Mouse (Mus musculus) midbrain, postnatal 0 days (tissue): ENCODE data around the gene Mss51. TPM values are rescaled to one million over a fixed set of nuclear protein-coding genes. Genes with fewer than 3 reads are reported as not detected.
A peak's percentile ranks its signal among the peaks of the same experiment; 100 is the strongest.

Experiments used
- ATAC-seq: fragments of 200-750 bp; cut with Nextera tagmentation; 2 replicates; pipeline ENCODE4 v1.8.0; 2017; ENCODE audit warnings: moderate number of reproducible peaks, mild to moderate bottlenecking, moderate TSS enrichment, moderate library complexity; ENCODE audit not compliant: low FRiP score
- DNase-seq: peaks from one replicate; pipeline ENCODE4 v3.0.0-alpha.2; 2015; ENCODE audit warnings: low spot score
- H3K27ac ChIP-seq: fragments of 300-500 bp; sonication (generic); 2 replicates; pipeline ENCODE4 v1.5.1; 2014; ENCODE audit warnings: low read depth, mild to moderate bottlenecking, low read length, mixed read lengths
- H3K27me3 ChIP-seq: fragments of 300-500 bp; sonication (generic); 2 replicates; pipeline ENCODE4 v1.6.1; 2014; ENCODE audit warnings: low read length, control low read depth, mixed read lengths; ENCODE audit not compliant: insufficient read depth
- H3K36me3 ChIP-seq: fragments of 300-500 bp; sonication (generic); 2 replicates; pipeline ENCODE4 v1.6.1; 2014; ENCODE audit warnings: low read length, control low read depth, mixed read lengths; ENCODE audit not compliant: insufficient read depth
- H3K4me1 ChIP-seq: fragments of 300-500 bp; sonication (generic); 2 replicates; pipeline ENCODE4 v1.6.1; 2014; ENCODE audit warnings: mild to moderate bottlenecking, control low read depth, antibody characterized with exemption, low read length, mixed read lengths; ENCODE audit not compliant: insufficient read depth
- H3K4me2 ChIP-seq: fragments of 300-500 bp; sonication (generic); 2 replicates; pipeline ENCODE4 v1.6.1; 2014; ENCODE audit warnings: low read depth, mild to moderate bottlenecking, low read length, mixed read lengths; ENCODE audit not compliant: poor library complexity, severe bottlenecking
- H3K4me3 ChIP-seq: fragments of 300-500 bp; sonication (generic); 2 replicates; pipeline ENCODE4 v1.5.1; 2014; ENCODE audit warnings: low read depth, mild to moderate bottlenecking, low read length, moderate library complexity
- H3K9ac ChIP-seq: fragments of 300-500 bp; sonication (generic); replicated peaks from 2 replicates; pipeline ENCODE4 v1.6.1; 2014; ENCODE audit warnings: mild to moderate bottlenecking, low read length, moderate library complexity, mixed read lengths; ENCODE audit not compliant: poor library complexity, severe bottlenecking
- H3K9me3 ChIP-seq: fragments of 300-500 bp; sonication (generic); 2 replicates; pipeline ENCODE4 v1.6.1; 2016; ENCODE audit warnings: low read length, control low read depth
- CTCF ChIP-seq: IDR thresholded peaks from 2 replicates; pipeline ENCODE4 v1.5.1; 2016; ENCODE audit warnings: antibody characterized with exemption, mild to moderate bottlenecking
- WGBS: fragments of 180-500 bp; shearing (Covaris S2); extraction: QIAGEN DNeasy Blood & Tissue Kit; methylation state at CpG from one replicate; pipeline ENCODE4 v1.1.7; 2014; 5-methylcytosine and 5-hydroxymethylcytosine counted together
- polyA plus RNA-seq: library from polyadenylated mRNA; unstranded; fragments of >200 nt; fragmentation: Nextera tagmentation; extraction: Ambion mirVana; gene quantifications from 2 replicates; pipeline ENCODE4 v1.2.1, GENCODE M21; 2015
- total RNA-seq: library from RNA; depleted of rRNA; stranded (reverse); fragments of >200 nt; gene quantifications from 2 replicates; pipeline ENCODE4 v1.2.3, GENCODE M21; 2014

Mss51 gene
- total and polyA plus RNA-seq, 2 experiments from 2014 or later: 0.11 TPM

DNA sequence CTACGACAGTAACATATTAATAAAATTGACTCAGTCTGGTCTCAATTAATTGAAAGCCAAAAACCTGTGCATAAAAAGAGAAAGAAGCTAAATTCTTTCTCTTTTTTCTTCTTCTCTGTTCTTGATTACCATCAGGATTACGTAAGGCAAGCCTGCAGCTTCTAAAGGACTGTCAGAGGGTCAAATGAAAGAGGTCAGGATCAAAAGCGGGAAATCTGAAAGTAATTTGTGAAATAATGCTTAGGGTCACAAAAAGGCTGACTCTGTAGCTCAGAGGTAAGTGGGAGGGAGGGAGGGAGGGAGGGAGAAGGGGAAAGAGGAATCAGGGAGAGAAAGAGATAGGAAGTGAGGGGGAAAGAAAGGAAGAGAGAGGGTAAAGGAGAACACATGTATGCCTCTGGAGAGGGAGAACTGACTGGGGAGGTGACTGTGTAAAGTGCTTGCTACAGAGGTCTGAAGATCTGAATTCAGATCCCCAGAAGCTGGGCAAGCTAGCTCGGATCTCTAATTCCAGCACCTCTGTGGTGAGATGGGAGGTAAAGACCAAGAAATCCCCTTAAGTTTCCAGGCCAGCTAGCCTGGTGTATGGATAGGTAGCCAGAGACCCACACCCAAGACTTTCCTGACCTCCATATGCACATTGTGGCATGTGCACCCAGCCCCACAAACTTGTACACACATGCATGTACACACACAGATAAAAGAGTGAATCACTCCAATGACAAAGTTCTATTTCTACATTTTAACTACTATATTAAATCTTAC lies 19.3 kb downstream of the Mss51 start:
- no peak overlapping the region for H3K9ac ChIP-seq
- ATAC-seq (no peak), DNase-seq (no peak)
- no peaks in the 10 kb centered on the region for H3K9me3 ChIP-seq
- H3K27ac ChIP-seq: no peak overlapping the region
- H3K4me3 ChIP-seq: no peak overlapping the region
- no peaks in the 10 kb centered on the region for H3K36me3 ChIP-seq
- TF ChIP-seq CTCF: no peak
- 48% methylated on average over 4 of the region's 4 CpGs for WGBS
- no peaks in the 10 kb centered on the region for H3K27me3 ChIP-seq
- H3K4me2 ChIP-seq: no peak overlapping the region
- peaks cover 3% of the 10 kb centered on the region; the same call in 1 of the 2 replicates for H3K4me1 ChIP-seq

DNA sequence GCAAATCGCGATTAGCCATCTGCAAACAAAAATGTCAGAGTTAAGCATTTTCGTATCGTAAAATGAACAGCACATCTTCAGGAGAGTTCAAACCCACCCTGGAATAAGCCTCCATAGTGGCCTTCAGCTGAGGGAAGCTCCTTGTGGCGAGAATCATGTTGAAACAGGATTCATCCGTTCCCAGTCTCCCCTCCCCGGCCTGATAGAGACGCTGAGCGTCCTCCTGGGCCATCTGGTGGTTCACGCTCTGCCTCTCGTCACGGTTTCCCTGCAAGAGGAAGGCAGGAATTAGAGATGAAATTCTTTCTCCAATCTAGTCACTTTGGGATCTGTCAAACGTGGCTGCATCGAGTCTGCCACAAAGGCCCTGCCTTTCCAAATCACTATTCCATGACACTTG lies 36.5 kb downstream of the Mss51 start:
- no peak for TF ChIP-seq CTCF

DNA sequence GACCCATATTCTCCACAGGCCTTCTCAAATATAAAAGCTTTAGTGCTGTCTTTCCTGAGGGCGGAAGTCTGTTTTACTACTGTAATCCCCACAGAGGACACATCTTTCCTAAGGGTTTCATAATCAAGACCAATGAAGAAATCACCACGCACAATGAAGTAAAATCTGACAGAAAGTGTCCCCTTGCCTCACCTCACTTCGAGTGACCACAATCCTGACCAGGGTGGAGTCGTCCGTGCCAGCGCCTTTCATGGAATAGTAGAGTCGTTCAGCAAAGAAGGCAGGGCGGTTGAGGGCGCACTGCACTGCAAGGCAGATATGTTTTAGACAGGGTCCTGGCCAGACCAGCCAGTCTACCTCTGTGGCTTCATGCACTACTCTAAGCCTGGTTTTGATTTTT lies 38.3 kb downstream of the Mss51 start:
- TF ChIP-seq CTCF: no peak
- ATAC-seq (no peak), DNase-seq (no peak)
- Histone ChIP-seq H3K36me3 (peaks cover 34% of the 10 kb centered on the region), H3K4me2 (no peak overlapping the region), H3K27ac (no peak overlapping the region), H3K9ac (no peak overlapping the region), H3K4me1 (no peaks in the 10 kb centered on the region), H3K4me3 (no peak overlapping the region), H3K27me3 (no peaks in the 10 kb centered on the region), H3K9me3 (no peaks in the 10 kb centered on the region)
- 96% methylated on average over 9 of the region's 9 CpGs for WGBS

More for the DNA sequence above, 36.5 kb downstream of the Mss51 start:
- Histone ChIP-seq H3K4me3 (no peak overlapping the region), H3K27me3 (no peaks in the 10 kb centered on the region), H3K27ac (no peak overlapping the region), H3K4me2 (no peak overlapping the region), H3K36me3 (peaks cover 41% of the 10 kb centered on the region), H3K9me3 (no peaks in the 10 kb centered on the region), H3K4me1 (no peaks in the 10 kb centered on the region), H3K9ac (no peak overlapping the region)
- 79% methylated on average over 14 of the region's 14 CpGs for WGBS
- DNase-seq (no peak), ATAC-seq (no peak)

DNA sequence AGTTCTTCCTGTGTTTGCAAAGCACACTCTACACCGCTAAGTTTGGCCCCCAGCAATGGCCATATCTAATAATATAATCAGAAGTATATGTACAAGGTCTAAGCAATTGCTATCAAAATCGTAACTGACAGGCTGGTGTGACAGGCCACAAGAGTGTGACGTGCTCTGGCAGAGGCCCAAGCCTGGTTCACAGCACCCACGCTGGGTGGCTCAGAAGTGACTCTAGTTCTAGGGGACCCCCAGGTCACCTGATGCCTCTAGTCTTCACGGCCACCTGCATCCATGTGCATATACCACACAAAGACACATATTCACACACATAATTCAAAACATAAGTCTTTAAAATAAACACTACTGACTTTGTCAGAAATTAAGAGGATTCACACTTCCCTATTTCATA lies 43.8 kb downstream of the Mss51 start:
- Histone ChIP-seq H3K4me3 (no peak overlapping the region), H3K36me3 (peaks cover 10% of the 10 kb centered on the region; the same call in 1 of the 2 replicates), H3K4me1 (peaks cover 3% of the 10 kb centered on the region; the same call in 1 of the 2 replicates), H3K4me2 (no peak overlapping the region), H3K9ac (no peak overlapping the region), H3K9me3 (no peaks in the 10 kb centered on the region), H3K27ac (no peak overlapping the region), H3K27me3 (no peaks in the 10 kb centered on the region)
- no peak for DNase-seq
- TF ChIP-seq CTCF: no peak
- 95% methylated on average over 5 of the region's 5 CpGs for WGBS
- no peak for ATAC-seq

DNA sequence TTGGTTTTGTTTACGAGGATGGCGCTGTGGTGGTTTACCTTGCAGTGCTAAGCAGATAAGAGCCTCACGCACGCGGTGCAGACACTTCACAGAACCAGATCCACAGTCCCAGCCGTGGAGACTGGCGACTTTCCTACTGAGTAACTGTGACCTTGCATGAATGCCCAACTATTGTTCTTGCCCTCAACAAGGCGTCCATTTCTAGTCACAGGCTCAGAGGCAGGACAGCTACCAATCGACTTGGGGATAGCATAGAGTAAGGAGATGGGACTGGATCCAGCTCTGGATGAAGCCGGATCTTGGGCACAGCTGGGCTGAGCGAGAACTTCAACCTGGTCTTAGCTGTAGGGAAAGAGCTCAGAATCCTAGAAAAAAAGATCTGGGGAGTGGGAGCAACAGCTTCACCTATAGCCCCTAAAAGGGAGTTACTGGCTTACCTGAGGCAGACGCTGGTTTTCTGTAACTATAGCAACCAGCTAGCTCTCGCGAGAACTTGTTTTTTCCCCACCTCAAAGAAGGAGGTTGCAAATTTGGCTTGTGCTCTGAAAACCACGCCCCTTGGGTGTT lies 44.9 kb downstream of the Mss51 start, which contains the start of gene Cfap70:
Cfap70 (minus strand) TSS at position 462 of the 567 bp plus-strand sequence.
- Histone ChIP-seq H3K4me2 (peak within 1 kb of the TSS; percentile 58), H3K4me1 (peaks cover 3% of the 10 kb centered on the region; the same call in 1 of the 2 replicates), H3K9me3 (no peaks in the 10 kb centered on the region), H3K9ac (peak within 1 kb of the TSS; percentile 9; the same call in 1 of the 2 replicates), H3K36me3 (peaks cover 7% of the 10 kb centered on the region; the same call in 1 of the 2 replicates), H3K4me3 (peak within 1 kb of the TSS; percentile 37), H3K27me3 (no peaks in the 10 kb centered on the region), H3K27ac (peak within 1 kb of the TSS; percentile 64)
- ATAC-seq (peak; percentile 80), DNase-seq (peak; percentile 83)
- 3% methylated on average over 15 of the region's 15 CpGs for WGBS
- TF ChIP-seq CTCF: no peak

DNA sequence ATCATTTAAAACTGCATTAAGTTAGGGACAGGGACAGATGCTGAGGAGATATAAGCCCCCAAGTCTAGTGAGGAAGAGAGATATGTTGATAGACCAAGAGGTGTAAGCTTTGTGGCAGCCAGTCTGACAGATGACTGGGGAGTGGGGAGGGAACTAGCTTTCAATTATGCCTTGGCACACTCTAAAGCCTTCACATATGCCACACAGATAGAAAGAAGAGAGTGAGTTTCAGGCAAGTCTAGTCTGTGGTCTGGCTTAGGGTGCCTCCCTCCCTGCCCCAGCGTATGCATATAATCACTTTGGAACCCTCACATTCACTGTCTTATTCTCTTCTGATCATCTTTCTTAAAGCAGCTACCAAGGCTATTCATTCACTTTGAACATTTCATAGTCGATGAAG lies 45.4 kb downstream of the Mss51 start:
- 19% methylated on average over 2 of the region's 2 CpGs for WGBS
- no peak overlapping the region for H3K9ac ChIP-seq
- TF ChIP-seq CTCF: no peak
- H3K4me2 ChIP-seq: peak overlapping the region; percentile 58
- peaks cover 3% of the 10 kb centered on the region; the same call in 1 of the 2 replicates for H3K4me1 ChIP-seq
- H3K27me3 ChIP-seq: no peaks in the 10 kb centered on the region
- peak overlapping the region; percentile 37 for H3K4me3 ChIP-seq
- no peak for ATAC-seq
- no peak for DNase-seq
- 0 out of 2 replicates have a peak overlapping the region, but pooled peaks have one; percentile 64 for H3K27ac ChIP-seq
- H3K9me3 ChIP-seq: no peaks in the 10 kb centered on the region
- peaks cover 3% of the 10 kb centered on the region; the same call in 1 of the 2 replicates for H3K36me3 ChIP-seq
